Mouse (Mus musculus) ES-Bruce4 (cell line): ENCODE results near the gene 4932438H23Rik.

Experiments
- CTCF ChIP-seq: IDR thresholded peaks from one replicate; pipeline ENCODE4 v1.8.1; 2011; ENCODE audit warnings: low read depth, low read length
- EP300 ChIP-seq: IDR thresholded peaks from 2 replicates; pipeline ENCODE4 v1.6.1; 2011; ENCODE audit warnings: low read depth, low read length; ENCODE audit not compliant: insufficient read depth

- TF ChIP-seq CTCF (no peak), EP300 (no peak)
Measured at GRCm38 (mm10) chr16:91124256-91124655, 29.3 kb upstream of the 4932438H23Rik start.
